Mouse (Mus musculus): ENCODE results near the gene Zfp947. TPM values are rescaled to one million over a fixed set of nuclear protein-coding genes. Genes with fewer than 3 reads are reported as not detected.

Zfp947 gene
- total RNA-seq (2023) = under 1 TPM; 0.57 to 0.68 TPM

GRCm38 (mm10) chr17:22165722-22166294, at the start of gene Zfp947:
Zfp947 (minus strand) TSS chr17:22166190.

Other genes starting within 250 kb of the Zfp947 start
- gene Zfp942, start 203.7 kb downstream of the Zfp947 start, total RNA-seq (2023) = 1 to 10 TPM; 9.7 to 10.0 TPM
- gene Zfp943, start 203.6 kb downstream of the Zfp947 start, total RNA-seq (2023) = 10 to 100 TPM; 11.8 to 14.2 TPM
- 1 to 10 TPM; 1.8 to 2.7 TPM for gene Zfp994, start 59.4 kb upstream of the Zfp947 start, total RNA-seq (2023)
- 1 to 10 TPM; 7.9 to 8.3 TPM for gene CT030661.1, start 148.6 kb upstream of the Zfp947 start, total RNA-seq (2023)
- gene Zfp944, start 195.2 kb upstream of the Zfp947 start, total RNA-seq (2023) = 1 to 10 TPM; 6.6 to 7.6 TPM
- gene Zfp758, start 195.3 kb upstream of the Zfp947 start, total RNA-seq (2023) = 1 to 10 TPM; 6.6 to 6.9 TPM